Mouse (Mus musculus) midbrain, embryonic 16.5 days (tissue): ENCODE results near the gene Ltb4r2. TPM values are rescaled to one million over a fixed set of nuclear protein-coding genes. Genes with fewer than 3 reads are reported as not detected.

Experiments
- ATAC-seq: fragments of 200-750 bp; cut with Nextera tagmentation; 2 replicates; pipeline ENCODE4 v1.8.0; 2017; ENCODE audit warnings: moderate TSS enrichment
- H3K27ac ChIP-seq: fragments of 300-500 bp; sonication (generic); 2 replicates; pipeline ENCODE4 v1.5.1; 2014; ENCODE audit warnings: mild to moderate bottlenecking, low read length, mixed read lengths
- H3K27me3 ChIP-seq: fragments of 300-500 bp; sonication (generic); 2 replicates; pipeline ENCODE4 v1.6.1; 2014; ENCODE audit warnings: low read depth, low read length, mixed read lengths; ENCODE audit not compliant: control insufficient read depth, insufficient read depth
- H3K36me3 ChIP-seq: fragments of 300-500 bp; sonication (generic); 2 replicates; pipeline ENCODE4 v1.6.1; 2014; ENCODE audit warnings: mild to moderate bottlenecking, low read length, moderate library complexity, mixed read lengths; ENCODE audit not compliant: control insufficient read depth, insufficient read depth
- H3K4me1 ChIP-seq: fragments of 300-500 bp; sonication (generic); 2 replicates; pipeline ENCODE4 v1.6.1; 2014; ENCODE audit warnings: mild to moderate bottlenecking, low read length, mixed read lengths; ENCODE audit not compliant: control insufficient read depth, insufficient read depth
- H3K4me2 ChIP-seq: fragments of 300-500 bp; sonication (generic); 2 replicates; pipeline ENCODE4 v1.6.1; 2014; ENCODE audit warnings: mild to moderate bottlenecking, low read length, mixed read lengths
- H3K4me3 ChIP-seq: fragments of 300-500 bp; sonication (generic); 2 replicates; pipeline ENCODE4 v1.5.1; 2014; ENCODE audit warnings: low read depth, mild to moderate bottlenecking, low read length, moderate library complexity, mixed read lengths
- H3K9ac ChIP-seq: fragments of 300-500 bp; sonication (generic); 2 replicates; pipeline ENCODE4 v1.6.1; 2014; ENCODE audit warnings: low read depth, low read length, mixed read lengths
- H3K9me3 ChIP-seq: fragments of 300-500 bp; sonication (generic); replicated peaks from 2 replicates; pipeline ENCODE4 v1.6.1; 2014; ENCODE audit warnings: mild to moderate bottlenecking, low read length, mixed read lengths; ENCODE audit not compliant: control insufficient read depth, poor library complexity, severe bottlenecking
- WGBS: fragments of 180-500 bp; shearing (Covaris S2); extraction: QIAGEN DNeasy Blood & Tissue Kit; methylation state at CpG from one replicate; pipeline ENCODE4 v1.1.7; 2014; 5-methylcytosine and 5-hydroxymethylcytosine counted together
- polyA plus RNA-seq: library from polyadenylated mRNA; unstranded; fragments of >200 nt; fragmentation: Nextera tagmentation; extraction: Ambion mirVana; gene quantifications from 2 replicates; pipeline ENCODE4 v1.2.1, GENCODE M21; 2015

The Ltb4r2 gene
- polyA plus RNA-seq, 1 experiment from 2014 or later = 0.59 TPM

GRCm38 (mm10) chr14:55768555-55768954 is 7.3 kb downstream of the Ltb4r2 start:
- H3K9me3 ChIP-seq = no peaks in the 10 kb centered on the region
- H3K4me3 ChIP-seq = no peak overlapping the region
- H3K27me3 ChIP-seq = peaks cover 26% of the 10 kb centered on the region
- H3K27ac ChIP-seq = no peak overlapping the region
- H3K4me2 ChIP-seq = no peak overlapping the region
- 86% methylated on average over 6 of the region's 6 CpGs for WGBS
- no peak overlapping the region for H3K9ac ChIP-seq
- peaks cover 3% of the 10 kb centered on the region; the same call in 1 of the 2 replicates for H3K4me1 ChIP-seq
- H3K36me3 ChIP-seq = no peaks in the 10 kb centered on the region
- no peak for ATAC-seq

- Histone ChIP-seq H3K27me3 (peaks cover 25% of the 10 kb centered on the region), H3K27ac (no peak overlapping the region), H3K4me2 (no peak overlapping the region), H3K4me3 (no peak overlapping the region), H3K9ac (no peak overlapping the region), H3K36me3 (no peaks in the 10 kb centered on the region), H3K4me1 (peaks cover 3% of the 10 kb centered on the region; the same call in 1 of the 2 replicates), H3K9me3 (no peaks in the 10 kb centered on the region)
- 74% methylated on average over 16 of the region's 16 CpGs for WGBS
- no peak for ATAC-seq
These were observed 8.0 kb downstream of the Ltb4r2 start for GRCm38 (mm10) chr14:55769087-55769703.

GRCm38 (mm10) chr14:55776711-55777110 is 15.5 kb downstream of the Ltb4r2 start:
- Histone ChIP-seq H3K27me3 (peaks cover 8% of the 10 kb centered on the region), H3K4me3 (no peak overlapping the region), H3K4me1 (no peaks in the 10 kb centered on the region), H3K9me3 (no peaks in the 10 kb centered on the region), H3K9ac (no peak overlapping the region), H3K4me2 (no peak overlapping the region), H3K36me3 (no peaks in the 10 kb centered on the region), H3K27ac (no peak overlapping the region)
- ATAC-seq = no peak
- WGBS = 78% methylated on average over 7 of the region's 7 CpGs

GRCm38 (mm10) chr14:55777176-55777575 is 15.9 kb downstream of the Ltb4r2 start:
- ATAC-seq = no peak

GRCm38 (mm10) chr14:55777806-55778205 is 16.6 kb downstream of the Ltb4r2 start:
- Histone ChIP-seq H3K9ac (no peak overlapping the region), H3K9me3 (no peaks in the 10 kb centered on the region), H3K27ac (no peak overlapping the region), H3K27me3 (peaks cover 19% of the 10 kb centered on the region), H3K4me1 (no peaks in the 10 kb centered on the region), H3K4me2 (no peak overlapping the region), H3K36me3 (no peaks in the 10 kb centered on the region), H3K4me3 (no peak overlapping the region)
- no peak for ATAC-seq
- WGBS = 87% methylated on average over 11 of the region's 11 CpGs

More at GRCm38 (mm10) chr14:55777176-55777575, 15.9 kb downstream of the Ltb4r2 start:
- peaks cover 13% of the 10 kb centered on the region for H3K27me3 ChIP-seq
- no peaks in the 10 kb centered on the region for H3K9me3 ChIP-seq
- no peaks in the 10 kb centered on the region for H3K36me3 ChIP-seq
- no peaks in the 10 kb centered on the region for H3K4me1 ChIP-seq
- H3K4me3 ChIP-seq = no peak overlapping the region
- H3K27ac ChIP-seq = no peak overlapping the region
- whole genome bisulfite sequencing = 56% methylated on average over 3 of the region's 3 CpGs
- H3K9ac ChIP-seq = no peak overlapping the region
- H3K4me2 ChIP-seq = no peak overlapping the region

GRCm38 (mm10) chr14:55778686-55779085 is 17.5 kb downstream of the Ltb4r2 start:
- Histone ChIP-seq H3K4me2 (no peak overlapping the region), H3K9me3 (no peaks in the 10 kb centered on the region), H3K27ac (no peak overlapping the region), H3K27me3 (peaks cover 19% of the 10 kb centered on the region), H3K4me3 (no peak overlapping the region), H3K36me3 (no peaks in the 10 kb centered on the region), H3K4me1 (peaks cover 2% of the 10 kb centered on the region; the same call in 1 of the 2 replicates), H3K9ac (no peak overlapping the region)
- no peak for ATAC-seq
- 90% methylated on average over 15 of the region's 15 CpGs for whole genome bisulfite sequencing

GRCm38 (mm10) chr14:55779656-55780055 is 18.4 kb downstream of the Ltb4r2 start:
- Histone ChIP-seq H3K9ac (no peak overlapping the region), H3K4me2 (no peak overlapping the region), H3K4me1 (peaks cover 5% of the 10 kb centered on the region; the same call in 1 of the 2 replicates), H3K27me3 (peaks cover 24% of the 10 kb centered on the region), H3K36me3 (no peaks in the 10 kb centered on the region), H3K9me3 (no peaks in the 10 kb centered on the region), H3K27ac (no peak overlapping the region), H3K4me3 (no peak overlapping the region)
- ATAC-seq = no peak
- 69% methylated on average over 16 of the region's 16 CpGs for WGBS

GRCm38 (mm10) chr14:55780736-55781135 is 19.5 kb downstream of the Ltb4r2 start:
- WGBS = 83% methylated on average over 11 of the region's 11 CpGs
- H3K27ac ChIP-seq = no peak overlapping the region
- H3K36me3 ChIP-seq = no peaks in the 10 kb centered on the region
- H3K4me3 ChIP-seq = no peak overlapping the region
- H3K9me3 ChIP-seq = no peaks in the 10 kb centered on the region
- peaks cover 35% of the 10 kb centered on the region for H3K27me3 ChIP-seq
- H3K9ac ChIP-seq = no peak overlapping the region
- ATAC-seq = no peak
- H3K4me1 ChIP-seq = peaks cover 5% of the 10 kb centered on the region; the same call in 1 of the 2 replicates
- H3K4me2 ChIP-seq = no peak overlapping the region

GRCm38 (mm10) chr14:55781310-55781709 is 20.1 kb downstream of the Ltb4r2 start:
- ATAC-seq = peak; percentile 82
- H3K9me3 ChIP-seq = no peaks in the 10 kb centered on the region
- H3K4me2 ChIP-seq = peak overlapping the region; percentile 50
- no peaks in the 10 kb centered on the region for H3K36me3 ChIP-seq
- H3K9ac ChIP-seq = peak overlapping the region; percentile 39
- WGBS = 16% methylated on average over 14 of the region's 14 CpGs
- H3K27ac ChIP-seq = no peak overlapping the region
- peaks cover 5% of the 10 kb centered on the region; the same call in 1 of the 2 replicates for H3K4me1 ChIP-seq
- peak overlapping the region; percentile 21; the same call in 1 of the 2 replicates for H3K4me3 ChIP-seq
- peaks cover 41% of the 10 kb centered on the region for H3K27me3 ChIP-seq
